Mouse (Mus musculus) heart, embryonic 12.5 days (tissue): ENCODE measurements at regions not wholly inside any gene's neighbourhood (a gene's known extent, or its start where the extent isn't known, plus 50 kb on each side); places are given as distances from the start of the nearest gene placed in this dataset.
"Not testable (repeated sequence)": the region's sequence is repeated elsewhere in the genome, so short reads cannot be mapped to it uniquely, and the experiment has no call there.

Source experiments
- ATAC-seq: fragments of 200-750 bp; cut with Nextera tagmentation; 2 replicates; pipeline ENCODE4 v1.8.0; 2017; ENCODE audit warnings: moderate TSS enrichment, moderate library complexity; ENCODE audit not compliant: insufficient number of reproducible peaks, low FRiP score
- H3K27ac ChIP-seq: fragments of 300-500 bp; sonication (generic); 2 replicates; pipeline ENCODE4 v1.5.1; 2016; ENCODE audit warnings: mild to moderate bottlenecking, moderate library complexity; ENCODE audit not compliant: poor library complexity, severe bottlenecking
- H3K27me3 ChIP-seq: fragments of 300-500 bp; sonication (generic); replicated peaks from 2 replicates; pipeline ENCODE4 v1.6.1; 2016; ENCODE audit warnings: mild to moderate bottlenecking, moderate library complexity
- H3K36me3 ChIP-seq: fragments of 300-500 bp; sonication (generic); 2 replicates; pipeline ENCODE4 v1.6.1; 2016; ENCODE audit warnings: mild to moderate bottlenecking, moderate library complexity
- H3K4me1 ChIP-seq: fragments of 300-500 bp; sonication (generic); replicated peaks from 2 replicates; pipeline ENCODE4 v1.6.1; 2016; ENCODE audit warnings: mild to moderate bottlenecking
- H3K4me2 ChIP-seq: fragments of 300-500 bp; sonication (generic); 2 replicates; pipeline ENCODE4 v1.6.1; 2016; ENCODE audit warnings: mild to moderate bottlenecking, moderate library complexity
- H3K4me3 ChIP-seq: fragments of 300-500 bp; sonication (generic); 2 replicates; pipeline ENCODE4 v1.5.1; 2016; ENCODE audit warnings: mild to moderate bottlenecking
- H3K9ac ChIP-seq: fragments of 300-500 bp; sonication (generic); 2 replicates; pipeline ENCODE4 v1.6.1; 2016; ENCODE audit warnings: mild to moderate bottlenecking, moderate library complexity
- H3K9me3 ChIP-seq: fragments of 300-500 bp; sonication (generic); replicated peaks from 2 replicates; pipeline ENCODE4 v1.6.1; 2016; ENCODE audit warnings: mild to moderate bottlenecking, moderate library complexity
- WGBS: fragments of 180-500 bp; shearing (Covaris S2); methylation state at CpG from one replicate; pipeline ENCODE4 v1.1.7; 2016; 5-methylcytosine and 5-hydroxymethylcytosine counted together

DNA sequence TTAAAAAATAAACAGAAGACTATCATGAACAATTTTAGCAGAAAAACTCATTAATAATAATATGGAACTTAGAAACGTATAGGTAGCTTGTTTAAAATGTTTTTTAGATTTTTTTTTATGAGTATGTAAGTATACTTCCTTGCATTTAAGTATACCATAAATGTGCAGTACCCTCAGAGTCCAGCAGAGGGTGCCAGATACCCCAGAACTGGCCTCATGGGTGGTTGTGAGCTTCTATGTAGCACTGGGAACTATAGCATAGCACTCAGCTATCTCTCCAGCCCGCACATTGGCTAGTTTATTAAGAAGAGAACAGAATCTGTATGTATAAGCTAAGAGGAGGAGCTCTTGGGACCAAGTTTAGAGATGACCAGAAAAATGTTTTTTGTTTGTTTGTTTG is 306.7 kb upstream of the Pdzrn3 start:
- Histone ChIP-seq H3K36me3 (no peaks in the 10 kb centered on the region), H3K4me2 (no peak overlapping the region), H3K27ac (no peak overlapping the region), H3K9ac (no peak overlapping the region), H3K4me3 (no peak overlapping the region), H3K27me3 (no peaks in the 10 kb centered on the region), H3K4me1 (no peaks in the 10 kb centered on the region), H3K9me3 (0 out of 2 replicates have a peak, but pooled peaks cover 2% of the 10 kb centered on the region)
- no peak for ATAC-seq
- WGBS, result 59% methylated on average over 2 of the region's 2 CpGs

DNA sequence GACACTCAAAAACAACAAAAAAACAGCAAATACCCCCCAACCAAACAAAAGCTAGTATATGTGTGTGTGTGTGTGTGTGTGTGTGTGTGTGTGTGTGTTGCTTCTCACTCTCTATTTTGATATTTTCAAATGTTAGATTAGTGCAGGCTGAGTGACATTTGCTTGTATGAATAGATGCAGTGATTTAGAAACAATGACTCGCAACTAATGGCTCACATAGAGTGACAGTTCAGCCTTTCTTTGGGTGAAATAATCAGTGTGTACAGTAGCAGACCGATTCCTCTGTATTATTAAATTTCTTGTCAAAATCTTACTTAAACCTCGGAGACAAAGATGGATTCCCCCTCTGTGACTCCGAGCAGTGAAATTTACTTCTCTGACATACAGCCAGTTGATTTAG is 297.1 kb upstream of the Pdzrn3 start:
- ATAC-seq, result no peak
- H3K4me3 ChIP-seq, result no peak overlapping the region
- WGBS, result 74% methylated on average over 4 of the region's 4 CpGs
- H3K9ac ChIP-seq, result no peak overlapping the region
- H3K27me3 ChIP-seq, result no peaks in the 10 kb centered on the region
- H3K4me2 ChIP-seq, result no peak overlapping the region
- H3K36me3 ChIP-seq, result no peaks in the 10 kb centered on the region
- H3K27ac ChIP-seq, result no peak overlapping the region
- no peaks in the 10 kb centered on the region for H3K9me3 ChIP-seq
- no peaks in the 10 kb centered on the region for H3K4me1 ChIP-seq

- Histone ChIP-seq H3K27ac (no peak overlapping the region), H3K9ac (no peak overlapping the region), H3K36me3 (no peaks in the 10 kb centered on the region), H3K9me3 (no peaks in the 10 kb centered on the region), H3K27me3 (no peaks in the 10 kb centered on the region), H3K4me3 (no peak overlapping the region), H3K4me1 (no peaks in the 10 kb centered on the region), H3K4me2 (no peak overlapping the region)
- WGBS, result 63% methylated on average over 5 of the region's 5 CpGs
- no peak for ATAC-seq
Measured at GRCm38 (mm10) chr6:101670770-101671169, 293.1 kb upstream of the Pdzrn3 start.

GRCm38 (mm10) chr6:101669118-101669845 is 291.6 kb upstream of the Pdzrn3 start:
- no peak overlapping the region for H3K9ac ChIP-seq
- no peak overlapping the region for H3K4me2 ChIP-seq
- no peak overlapping the region for H3K4me3 ChIP-seq
- no peaks in the 10 kb centered on the region for H3K36me3 ChIP-seq
- H3K27me3 ChIP-seq, result no peaks in the 10 kb centered on the region
- no peaks in the 10 kb centered on the region for H3K9me3 ChIP-seq
- 59% methylated on average over 5 of the region's 5 CpGs for WGBS
- ATAC-seq, result no peak
- H3K27ac ChIP-seq, result no peak overlapping the region
- 0 out of 2 replicates have a peak, but pooled peaks cover 4% of the 10 kb centered on the region for H3K4me1 ChIP-seq

DNA sequence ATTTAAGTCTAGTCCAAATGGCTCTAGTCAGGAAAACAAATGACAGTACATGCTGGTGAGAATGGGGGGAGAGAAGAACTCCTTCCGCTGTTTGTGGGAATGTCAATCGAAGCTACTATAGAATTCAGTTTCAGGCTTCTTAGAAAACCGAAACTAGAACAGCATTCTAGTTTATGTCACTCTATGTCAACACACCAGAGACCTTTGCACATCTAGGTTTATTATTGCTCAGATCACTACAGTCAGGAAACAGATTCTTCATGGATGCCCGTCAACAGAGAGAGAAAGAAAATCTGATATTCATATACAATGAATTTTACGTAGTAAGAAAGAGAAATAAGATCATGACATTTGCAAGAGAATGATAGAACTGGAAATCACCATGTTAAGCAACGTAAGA is 276.7 kb upstream of the Pdzrn3 start:
- ATAC-seq, result no peak
- no peaks in the 10 kb centered on the region for H3K9me3 ChIP-seq
- no peak overlapping the region for H3K9ac ChIP-seq
- H3K36me3 ChIP-seq, result no peaks in the 10 kb centered on the region
- no peak overlapping the region for H3K4me3 ChIP-seq
- no peaks in the 10 kb centered on the region for H3K27me3 ChIP-seq
- H3K27ac ChIP-seq, result no peak overlapping the region
- no peak overlapping the region for H3K4me2 ChIP-seq
- WGBS, result 81% methylated on average over 6 of the region's 6 CpGs
- no peaks in the 10 kb centered on the region for H3K4me1 ChIP-seq

DNA sequence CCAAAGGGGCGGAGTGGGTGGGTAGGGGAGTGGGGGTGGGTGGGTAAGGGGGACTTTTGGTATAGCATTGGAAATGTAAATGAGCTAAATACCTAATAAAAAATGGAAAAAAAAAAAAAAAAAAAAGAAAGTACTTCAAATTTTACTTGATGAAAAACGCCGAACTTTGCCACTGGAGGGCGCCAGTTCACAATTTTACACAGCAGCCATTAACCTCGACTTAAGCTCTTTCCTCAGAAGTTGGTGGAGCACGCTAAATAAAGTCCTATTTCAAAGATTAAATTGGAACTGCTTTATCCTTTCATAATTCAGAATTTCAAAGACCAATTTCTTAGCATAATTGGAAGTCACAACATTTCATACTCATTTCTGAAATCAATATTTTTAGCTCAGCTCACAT is 272.7 kb upstream of the Pdzrn3 start:
- H3K4me1 ChIP-seq, H3K27ac ChIP-seq, H3K9me3 ChIP-seq, H3K36me3 ChIP-seq, H3K9ac ChIP-seq, H3K27me3 ChIP-seq, H3K4me2 ChIP-seq, ATAC-seq, H3K4me3 ChIP-seq: not testable (repeated sequence)
- WGBS, result 14% methylated on average over 5 of the region's 6 CpGs

- whole genome bisulfite sequencing, result 40% methylated on average over 1 of the region's 1 CpGs
- ATAC-seq, result no peak
- Histone ChIP-seq H3K4me3 (no peak overlapping the region), H3K9me3 (no peaks in the 10 kb centered on the region), H3K4me2 (no peak overlapping the region), H3K27ac (no peak overlapping the region), H3K36me3 (no peaks in the 10 kb centered on the region), H3K27me3 (no peaks in the 10 kb centered on the region), H3K4me1 (no peaks in the 10 kb centered on the region), H3K9ac (no peak overlapping the region)
Measured at GRCm38 (mm10) chr6:101617295-101617694, 239.6 kb upstream of the Pdzrn3 start.

DNA sequence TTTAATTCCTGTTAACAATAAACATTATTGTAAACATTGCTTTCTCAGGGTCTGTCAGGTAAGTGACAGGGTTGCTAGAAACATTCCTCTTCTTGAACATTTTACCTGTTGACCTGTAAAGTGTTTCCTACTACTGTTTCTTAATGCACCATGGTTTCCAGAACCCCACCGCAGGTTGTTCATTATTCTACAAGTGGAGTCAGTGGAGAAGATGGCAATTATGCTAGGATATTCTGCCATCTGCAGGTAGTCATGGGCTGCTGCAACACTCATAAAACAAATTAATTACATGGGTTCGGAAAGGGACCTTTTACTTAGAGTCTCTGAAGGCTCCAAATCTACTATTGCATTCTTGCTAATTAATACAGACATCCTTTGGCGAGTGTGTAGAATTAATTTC is 239.1 kb upstream of the Pdzrn3 start:
- Histone ChIP-seq H3K9me3 (no peaks in the 10 kb centered on the region), H3K36me3 (no peaks in the 10 kb centered on the region), H3K4me2 (no peak overlapping the region), H3K27ac (no peak overlapping the region), H3K9ac (no peak overlapping the region), H3K4me1 (no peaks in the 10 kb centered on the region), H3K4me3 (no peak overlapping the region), H3K27me3 (no peaks in the 10 kb centered on the region)
- 33% methylated on average over 3 of the region's 3 CpGs for WGBS
- no peak for ATAC-seq

DNA sequence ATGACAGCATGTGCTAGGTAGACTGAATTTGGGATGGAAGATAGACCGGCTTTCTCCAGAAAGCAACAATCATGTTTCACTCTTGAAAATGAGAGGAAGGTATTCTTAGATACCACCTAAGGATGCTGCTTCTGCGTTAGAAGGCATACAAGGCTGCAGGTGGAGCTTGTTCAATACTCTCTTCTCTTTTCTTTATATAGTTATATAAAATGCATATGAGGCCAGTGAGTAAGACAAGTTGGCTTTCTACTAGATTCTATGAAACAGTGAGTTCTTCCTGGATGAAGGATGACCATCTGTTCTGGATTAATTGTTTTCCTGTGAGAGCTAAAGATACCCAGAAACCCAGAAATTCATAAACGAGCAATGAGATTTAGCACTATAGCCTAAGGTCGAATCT is 231.3 kb upstream of the Pdzrn3 start:
- no peaks in the 10 kb centered on the region for H3K27me3 ChIP-seq
- H3K9me3 ChIP-seq, result no peaks in the 10 kb centered on the region

DNA sequence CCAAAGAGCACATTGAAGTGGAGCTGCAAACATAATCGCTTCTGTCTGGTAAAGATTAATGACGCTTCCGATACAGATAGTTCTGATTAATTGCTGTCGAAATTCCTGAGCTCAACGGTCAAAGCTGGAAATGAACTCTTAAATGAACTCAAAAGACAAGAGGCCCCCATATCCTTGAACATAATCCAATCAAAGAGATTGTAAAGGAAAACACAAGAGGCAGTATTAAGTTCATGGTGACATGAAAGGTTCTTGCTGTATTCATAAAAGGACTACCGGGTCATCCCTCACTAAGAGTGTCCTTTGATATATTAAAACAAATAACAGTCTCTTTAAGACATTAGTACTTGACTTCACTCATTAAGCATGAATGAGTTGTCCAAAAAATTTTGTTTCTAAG is 225.4 kb upstream of the Pdzrn3 start:
- Histone ChIP-seq H3K27me3 (no peaks in the 10 kb centered on the region), H3K4me3 (no peak overlapping the region), H3K9me3 (no peaks in the 10 kb centered on the region), H3K4me1 (no peaks in the 10 kb centered on the region), H3K4me2 (no peak overlapping the region), H3K9ac (no peak overlapping the region), H3K36me3 (no peaks in the 10 kb centered on the region), H3K27ac (no peak overlapping the region)
- no peak for ATAC-seq
- WGBS, result 64% methylated on average over 6 of the region's 6 CpGs

More for the DNA sequence above, 231.3 kb upstream of the Pdzrn3 start:
- no peak overlapping the region for H3K4me3 ChIP-seq
- H3K4me2 ChIP-seq, result no peak overlapping the region
- WGBS, result 77% methylated on average over 4 of the region's 4 CpGs
- no peaks in the 10 kb centered on the region for H3K36me3 ChIP-seq
- H3K4me1 ChIP-seq, result no peaks in the 10 kb centered on the region
- no peak overlapping the region for H3K9ac ChIP-seq
- no peak for ATAC-seq
- no peak overlapping the region for H3K27ac ChIP-seq

- no peaks in the 10 kb centered on the region for H3K36me3 ChIP-seq
- no peak overlapping the region for H3K4me2 ChIP-seq
- ATAC-seq, result no peak
- no peaks in the 10 kb centered on the region for H3K27me3 ChIP-seq
- no peaks in the 10 kb centered on the region for H3K4me1 ChIP-seq
- no peaks in the 10 kb centered on the region for H3K9me3 ChIP-seq
- H3K9ac ChIP-seq, result no peak overlapping the region
- no peak overlapping the region for H3K4me3 ChIP-seq
- no peak overlapping the region for H3K27ac ChIP-seq
- 82% methylated on average over 2 of the region's 2 CpGs for WGBS
Measured at GRCm38 (mm10) chr6:101596995-101597394, 219.3 kb upstream of the Pdzrn3 start.
